ENCODE assay signal across 8 mouse cellular contexts in genomic region chr4:35226496-35226992, GRCm38 (mm10). TPM values are rescaled to one million over a fixed set of nuclear protein-coding genes. Genes with fewer than 3 reads are reported as not detected.
DNase-seq lines count a peak whose midpoint lies in the region; ATAC-seq and TF ChIP-seq lines count a peak whose summit lies in the region.

No protein-coding gene starts in this region.

- no peak for TF ChIP-seq POLR2A in heart, adult 2 months (IDR thresholded peaks at IDR 0.05; ENCODE audit: insufficient read depth, low read depth, low read length)
- no peak for TF ChIP-seq POLR2A in CH12.LX (IDR thresholded peaks at IDR 0.05; ENCODE audit: low read depth, low read length)

- H3K4me3 ChIP-seq in heart, adult 2 months, result peak overlapping the region; percentile 71
- H3K4me3 ChIP-seq in CH12.LX (replicated peaks in 1 of 3; ENCODE audit: low read depth in 2 of 3, low read length in 2 of 3, poor library complexity in 1 of 3), result peak overlapping the region; percentile 83 to 93 (median 83)
- peak overlapping the region; percentile 86 for H3K4me3 ChIP-seq in forebrain, postnatal 0 days (ENCODE audit: low read depth, low read length)
- peak overlapping the region; percentile 98 for H3K4me3 ChIP-seq in megakaryocyte, embryonic 14.5 days (replicated peaks)

- WGBS in heart, adult 2 months, result 8% methylated on average over 9 of the region's 9 CpGs
- 10% methylated on average over 9 of the region's 9 CpGs for WGBS in forebrain, postnatal 0 days

- intact Hi-C loops in heart, adult 2 months (cut with DNase I), result loop anchor here (5.0 kb wide), 2 partner anchors 339 to 449 kb away; partner anchors contain the start of gene Smim8

- H3K9me3 ChIP-seq in CH12.LX (replicated peaks; ENCODE audit: low read length), result no peaks in the 10 kb centered on the region
- no peaks in the 10 kb centered on the region for H3K9me3 ChIP-seq in forebrain, postnatal 0 days (ENCODE audit: low read length)
- no peaks in the 10 kb centered on the region for H3K9me3 ChIP-seq in megakaryocyte, embryonic 14.5 days

- H3K27ac ChIP-seq in heart, adult 2 months, result peak overlapping the region; percentile 94
- H3K27ac ChIP-seq in CH12.LX (ENCODE audit: insufficient read depth, low read depth), result peak overlapping the region; percentile 76
- H3K27ac ChIP-seq in forebrain, postnatal 0 days (ENCODE audit: low read depth, low read length), result peak overlapping the region; percentile 87

- in situ Hi-C loops in CH12.LX (cut with MboI; ENCODE audit: low pct_ligation_motif_present, low pct_unique_long_range_greater_than_20kb, low sequenced_read_pairs), result no loop called here

- H3K4me1 ChIP-seq in heart, adult 2 months (ENCODE audit: control insufficient read depth, insufficient read depth, low read length), result peaks cover 3% of the 10 kb centered on the region
- peaks cover 4 to 36% of the 10 kb centered on the region in 2 experiments for H3K4me1 ChIP-seq in CH12.LX (ENCODE audit: control insufficient read depth in 1 of 2, insufficient read depth in 2 of 2)
- no peaks in the 10 kb centered on the region for H3K4me1 ChIP-seq in forebrain, postnatal 0 days (ENCODE audit: insufficient read depth)
- H3K4me1 ChIP-seq in megakaryocyte, embryonic 14.5 days, result peaks cover 42% of the 10 kb centered on the region

- no peak for TF ChIP-seq CTCF in heart, adult 2 months (IDR thresholded peaks at IDR 0.05)
- no peak for TF ChIP-seq CTCF in CH12.LX (conservative IDR thresholded peaks at IDR 0.05 in 1 of 2, IDR thresholded peaks at IDR 0.05 in 1 of 2; ENCODE audit: low read depth in 2 of 2, low read length in 2 of 2)
- no peak for TF ChIP-seq CTCF in forebrain, postnatal 0 days (IDR thresholded peaks at IDR 0.05; ENCODE audit: low read depth)

- peaks cover 7% of the 10 kb centered on the region; the same call in 1 of the 2 replicates for H3K36me3 ChIP-seq in heart, adult 2 months (ENCODE audit: control insufficient read depth, insufficient read depth, low read length)
- H3K36me3 ChIP-seq in CH12.LX (replicated peaks in 1 of 2; ENCODE audit: control insufficient read depth in 1 of 2, insufficient read depth in 1 of 2, low read length in 1 of 2), result no peaks in the 10 kb centered on the region
- H3K36me3 ChIP-seq in forebrain, postnatal 0 days (ENCODE audit: insufficient read depth), result no peaks in the 10 kb centered on the region
- no peaks in the 10 kb centered on the region for H3K36me3 ChIP-seq in megakaryocyte, embryonic 14.5 days (replicated peaks; ENCODE audit: low read length)

- ATAC-seq in forebrain, postnatal 0 days, result peak; percentile 71

- peak overlapping the region; percentile 48 for H3K4me2 ChIP-seq in CH12.LX (ENCODE audit: insufficient read depth, low read depth, poor library complexity, severe bottlenecking)
- peak overlapping the region; percentile 70 for H3K4me2 ChIP-seq in forebrain, postnatal 0 days (ENCODE audit: low read depth)

- dilution Hi-C loops in CH12.LX (cut with MboI; ENCODE audit: extremely low pct_ligation_motif_present, extremely low pct_unique_long_range_greater_than_20kb, low sequenced_read_pairs), result no loop called here

- H3K9ac ChIP-seq in heart, adult 2 months (ENCODE audit: low read depth, low read length), result peak overlapping the region; percentile 84
- H3K9ac ChIP-seq in CH12.LX (ENCODE audit: insufficient read depth, low read depth), result peak overlapping the region; percentile 69
- H3K9ac ChIP-seq in forebrain, postnatal 0 days, result peak overlapping the region; percentile 76

- TF ChIP-seq RAD21 in CH12.LX (IDR thresholded peaks at IDR 0.05; ENCODE audit: low read depth, low read length), result no peak

- 0 out of 2 replicates have a peak, but pooled peaks cover 2% of the 10 kb centered on the region for H3K79me2 ChIP-seq in heart, adult 2 months (replicated peaks; ENCODE audit: control insufficient read depth, insufficient read depth, low read length)
- H3K79me2 ChIP-seq in CH12.LX (replicated peaks; ENCODE audit: control insufficient read depth, extremely low read depth, insufficient read depth, poor library complexity, severe bottlenecking), result peaks cover 23% of the 10 kb centered on the region

- TF ChIP-seq EP300 in heart, adult 2 months (IDR thresholded peaks at IDR 0.05; ENCODE audit: insufficient read depth, low read depth, low read length), result no peak
- no peak for TF ChIP-seq EP300 in CH12.LX (IDR thresholded peaks at IDR 0.05; ENCODE audit: low read length)

- no peak for DNase-seq in heart, adult 2 months
- no peak for DNase-seq in heart, adult 11 months
- no peak for DNase-seq in CH12.LX (ENCODE audit: extremely low read depth)
- no peak for DNase-seq in forebrain, postnatal 0 days
- DNase-seq in testis, postnatal 14 days (ENCODE audit: low spot score), result no peak
- DNase-seq in cerebellum, adult 11 months, result no peak
- no peak for DNase-seq in urinary bladder, postnatal 36 days (ENCODE audit: low spot score in 2 of 2)

- H3K27me3 ChIP-seq in heart, adult 2 months (ENCODE audit: control insufficient read depth, insufficient read depth, low read length), result no peaks in the 10 kb centered on the region
- H3K27me3 ChIP-seq in CH12.LX (replicated peaks), result no peaks in the 10 kb centered on the region
- H3K27me3 ChIP-seq in forebrain, postnatal 0 days (ENCODE audit: insufficient read depth, low read length), result no peaks in the 10 kb centered on the region
- H3K27me3 ChIP-seq in megakaryocyte, embryonic 14.5 days (replicated peaks), result no peaks in the 10 kb centered on the region

TF ChIP-seq in CH12.LX, 34 proteins besides CTCF, POLR2A, EP300 and RAD21:
- TF ChIP-seq BHLHE40 (IDR thresholded peaks at IDR 0.05; ENCODE audit: low read depth, low read length) (0 out of 2 replicates have a peak, but pooled peaks have one; percentile 2), USF1 (IDR thresholded peaks at IDR 0.05; ENCODE audit: low read depth, low read length) (no peak), MAFK (IDR thresholded peaks at IDR 0.05; ENCODE audit: insufficient replicate concordance, low read length) (no peak), TCF12 (IDR thresholded peaks at IDR 0.05; ENCODE audit: low read depth, low read length) (no peak), MAX (IDR thresholded peaks at IDR 0.05; ENCODE audit: low read length) (no peak), ZNF384 (IDR thresholded peaks at IDR 0.05; ENCODE audit: low read depth, low read length) (peak; percentile 75), JUN (IDR thresholded peaks at IDR 0.05; ENCODE audit: insufficient read depth, low read depth, low read length) (no peak)
TF ChIP-seq in CH12.LX: peak in this region for 2.

RNA-seq across cellular contexts. Expression of gene C9orf72, which starts 0.6 kb away (rescaled TPM):
- total RNA-seq in heart, adult 2 months (2021), result 10 to 100 TPM; 22.4 to 24.2 TPM
- polyA plus RNA-seq in heart, adult 2 months (2012; rRNA removed), result 11.6 and 23.6 TPM in 2 replicates
- total RNA-seq in CH12.LX (2012; rRNA removed) (24.2 and 49.7 TPM in 2 replicates), CH12.LX (2014; rRNA removed) (46.5 and 58.2 TPM in 2 replicates)
- 13.8 and 15.4 TPM in 2 replicates for polyA plus RNA-seq in CH12.LX (2012; ENCODE audit: insufficient read length, low read depth)
- total RNA-seq in forebrain, postnatal 0 days (2014; rRNA removed), result 56.5 and 61.5 TPM in 2 replicates
- polyA plus RNA-seq in forebrain, postnatal 0 days (2015; fragmentation: Nextera tagmentation; extraction: Ambion mirVana), result 44.6 and 47.7 TPM in 2 replicates
- not detected in 2 replicates for polyA plus RNA-seq in megakaryocyte, embryonic 14.5 days (2012; ENCODE audit: insufficient read depth, low replicate concordance)

Comparison
In these comparisons a context has a peak if more than half of its experiments do, and no peak if none do; other contexts are left out.
1. RNA of gene C9orf72, which starts 0.6 kb away (polyA plus RNA-seq): 44.6 to 47.7 TPM in forebrain, postnatal 0 days, 13.8 to 15.4 TPM in CH12.LX and 11.6 to 23.6 TPM in heart, adult 2 months; not detected in megakaryocyte, embryonic 14.5 days; every median in the first group is over 10 times any median in the second.
2. Peak in every context shown above with its lines, with median percentiles within 50 percentile points of each other: H3K27ac ChIP-seq, H3K4me3 ChIP-seq and H3K9ac ChIP-seq.